Mouse (Mus musculus) heart, adult 18-20 months (tissue): Measurements from ENCODE around the gene Cfap45. TPM values are rescaled to one million over a fixed set of nuclear protein-coding genes. Genes with fewer than 3 reads are reported as not detected.

Source experiments
- DNase-seq, 2 experiments: peaks; one replicate each; pipeline ENCODE4 v3.0.0; 2021 to 2022; ENCODE audit warnings: mixed read lengths in 1 of 2
- total RNA-seq, 2 experiments: library from RNA; stranded (reverse); gene quantifications; 2 replicates each; pipeline ENCODE4 v1.2.3; 2021

Cfap45 gene
- total RNA-seq, 2 experiments from 2014 or later, result 1.2 TPM; not detected in 1

- peak; percentile 79 to 81 for DNase-seq
These were observed 42.3 kb downstream of the Cfap45 start for GRCm38 (mm10) chr1:172562641-172563464.

- DNase-seq, result no peak
These were observed 42.8 kb downstream of the Cfap45 start for GRCm38 (mm10) chr1:172563465-172563828.

GRCm38 (mm10) chr1:172566131-172566530 is 45.5 kb downstream of the Cfap45 start:
- no peak for DNase-seq

- DNase-seq, result no peak
These were observed 47.2 kb downstream of the Cfap45 start for GRCm38 (mm10) chr1:172567758-172568157.

GRCm38 (mm10) chr1:172580116-172580515 is 59.5 kb downstream of the Cfap45 start:
- no peak for DNase-seq

- no peak for DNase-seq
These were observed 61.8 kb downstream of the Cfap45 start for GRCm38 (mm10) chr1:172582436-172582835.

DNA sequence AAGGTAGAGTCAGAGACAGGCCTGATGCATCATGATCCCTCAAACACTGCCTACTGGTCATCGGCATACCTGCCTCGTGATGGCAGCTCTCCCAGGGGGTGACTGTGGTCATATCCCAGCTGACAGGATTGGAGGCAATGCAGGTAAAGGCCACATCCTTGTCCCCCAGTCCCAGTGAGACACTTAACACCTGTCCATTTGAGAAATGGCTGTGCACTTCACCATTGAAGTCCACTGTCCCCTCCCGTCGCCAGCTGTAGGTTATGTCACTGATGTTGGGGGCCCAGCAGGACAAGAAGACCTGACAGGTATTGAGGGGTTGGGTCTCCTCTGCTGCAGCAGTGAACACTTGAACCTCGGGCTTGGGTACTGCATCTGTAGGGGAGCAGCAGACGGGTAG is 63.7 kb downstream of the Cfap45 start:
- DNase-seq, result no peak

DNA sequence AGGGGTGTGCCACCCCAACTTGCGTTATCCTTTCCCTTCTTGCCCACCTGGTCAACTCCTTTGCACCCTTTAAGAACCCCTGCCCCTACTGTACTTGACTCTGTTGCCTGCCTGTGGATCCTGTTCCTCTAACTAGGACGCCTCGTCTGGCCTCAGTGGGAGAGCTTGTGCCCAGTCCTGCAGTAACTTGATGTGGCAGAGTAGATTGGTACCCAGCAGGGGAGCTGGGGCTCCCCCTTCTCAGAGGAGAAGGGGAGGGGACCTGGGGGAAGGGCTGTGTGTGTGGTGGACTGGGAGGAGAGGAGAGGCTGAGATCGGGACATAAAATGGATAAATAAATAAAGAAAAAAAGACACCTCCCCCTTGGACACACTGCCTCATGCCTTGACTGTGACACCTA is 64.4 kb downstream of the Cfap45 start:
- no peak for DNase-seq

GRCm38 (mm10) chr1:172585612-172586567 is 65.3 kb downstream of the Cfap45 start:
- no peak for DNase-seq

DNA sequence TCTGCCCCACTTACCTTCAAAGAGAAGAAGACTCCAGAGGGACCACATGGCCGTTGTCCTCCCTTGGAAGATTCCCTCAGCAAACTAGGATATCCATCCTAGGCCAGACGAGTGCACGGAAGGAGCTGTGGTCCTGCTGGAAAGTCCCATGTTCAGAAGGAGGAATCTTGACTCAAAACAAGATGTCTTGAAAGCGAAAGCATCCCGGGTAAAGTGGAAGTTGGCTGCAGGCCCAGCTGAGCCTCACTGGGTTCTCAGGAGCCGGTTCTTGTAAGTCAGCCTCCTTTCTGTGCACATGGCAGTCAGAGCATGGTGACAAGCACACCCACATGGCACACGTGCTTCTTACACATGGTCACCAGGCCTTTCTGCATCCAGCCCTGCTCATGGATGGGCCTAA is 69.8 kb downstream of the Cfap45 start, which contains the start of gene Slamf8:
TSS of gene Slamf8 (minus strand) at position 184 of the 400 bp plus-strand sequence.
- DNase-seq, result peak; percentile 70 to 71

DNA sequence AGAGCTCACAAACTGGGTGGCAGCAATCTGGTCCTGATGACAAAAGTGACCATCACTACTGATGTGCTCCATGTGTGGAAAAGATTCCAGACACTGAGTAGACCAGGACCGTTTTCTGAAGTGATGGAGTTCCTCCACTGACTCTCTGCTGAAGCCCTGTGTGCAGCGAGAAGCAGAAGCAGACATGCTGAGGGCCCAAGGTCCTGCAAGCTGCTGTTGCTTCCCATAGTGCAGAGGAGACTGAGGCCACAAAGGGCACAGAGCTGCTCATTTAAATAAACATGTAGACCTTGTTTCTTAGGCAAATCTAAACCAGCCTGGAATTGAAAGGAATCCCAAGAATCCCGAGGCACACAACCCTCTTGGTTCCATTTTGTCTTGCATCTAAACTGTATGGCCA is 72.7 kb downstream of the Cfap45 start:
- no peak for DNase-seq

- no peak for DNase-seq
These were observed 73.4 kb downstream of the Cfap45 start for GRCm38 (mm10) chr1:172593956-172594355.

GRCm38 (mm10) chr1:172594495-172594894 is 73.9 kb downstream of the Cfap45 start:
- DNase-seq, result peak; percentile 15 to 47

Other genes with a start within 250 kb of the Cfap45 start
- 100 to 1,000 TPM; 496 to 511 TPM for gene Atp1a2, start 222.7 kb upstream of the Cfap45 start, total RNA-seq
- not detected for gene Kcnj9, start 191.5 kb upstream of the Cfap45 start, total RNA-seq
- gene Kcnj10, start 179.6 kb upstream of the Cfap45 start, total RNA-seq, result under 1 TPM; 0.17 to 0.18 TPM
- gene Pigm, start 144.3 kb upstream of the Cfap45 start, total RNA-seq, result 1 to 10 TPM; 3.2 to 4.2 TPM
- gene Slamf9, start 45.4 kb upstream of the Cfap45 start, total RNA-seq, result 1 to 10 TPM; 1.2 to 2.2 TPM
- under 1 TPM; 0.28 to 0.45 TPM for gene Igsf9, start 39.0 kb upstream of the Cfap45 start, total RNA-seq
- 10 to 100 TPM; 56.8 to 58.8 TPM for gene Tagln2, start 20.8 kb upstream of the Cfap45 start, total RNA-seq
- gene Vsig8, start 35.1 kb downstream of the Cfap45 start, total RNA-seq, result not detected
- gene Slamf8, start 69.8 kb downstream of the Cfap45 start, total RNA-seq, result under 1 TPM; 0.37 to 0.39 TPM
- gene Fcrl6, start 81.8 kb downstream of the Cfap45 start, total RNA-seq, result not detected
- 10 to 100 TPM in 1 of 2 experiments, 1 to 10 TPM in 1; 9.8 to 10.4 TPM for gene Dusp23, start 112.2 kb downstream of the Cfap45 start, total RNA-seq
- under 1 TPM in 1 of 2 experiments, not detected in 1; 0.33 TPM for gene Crp, start 177.3 kb downstream of the Cfap45 start, total RNA-seq